Mouse (Mus musculus) testis, adult 2 months (tissue): ENCODE data around the gene Skap1.

ENCODE experiments used
- CTCF ChIP-seq: fragments of 200-500 bp; IDR thresholded peaks from 2 replicates; pipeline ENCODE4 v1.5.1; 2012; ENCODE audit warnings: low read depth, mild to moderate bottlenecking, inconsistent platforms, low read length, moderate library complexity; ENCODE audit not compliant: control insufficient read depth, insufficient read depth, insufficient replicate concordance
- POLR2A ChIP-seq: fragments of 200-500 bp; IDR thresholded peaks from 2 replicates; pipeline ENCODE4 v1.6.1; 2012; ENCODE audit warnings: low read depth, mild to moderate bottlenecking, inconsistent platforms, low read length, moderate library complexity; ENCODE audit not compliant: control insufficient read depth

- TF ChIP-seq CTCF, result no peak
- TF ChIP-seq POLR2A, result no peak
These were observed 118.2 kb downstream of the Skap1 start for GRCm38 (mm10) chr11:96582595-96582994.
